Mouse (Mus musculus) ES-Bruce4 (cell line): ENCODE data around the gene Nceh1. TPM values are rescaled to one million over a fixed set of nuclear protein-coding genes. Genes with fewer than 3 reads are reported as not detected.

Source experiments
- H3K27ac ChIP-seq: 2 replicates; pipeline ENCODE4 v1.5.1; 2012; ENCODE audit warnings: low read length, inconsistent platforms; ENCODE audit not compliant: insufficient read depth
- H3K27me3 ChIP-seq: 2 replicates; pipeline ENCODE4 v1.6.1; 2012; ENCODE audit warnings: mild to moderate bottlenecking, low read length, inconsistent platforms; ENCODE audit not compliant: control insufficient read depth, poor library complexity, insufficient read depth, severe bottlenecking
- H3K36me3 ChIP-seq: 2 replicates; pipeline ENCODE4 v1.6.1; 2012; ENCODE audit warnings: inconsistent platforms, mild to moderate bottlenecking, low read length, moderate library complexity; ENCODE audit not compliant: control insufficient read depth, poor library complexity, insufficient read depth, severe bottlenecking
- H3K4me1 ChIP-seq: one replicate; pipeline ENCODE4 v1.8.1; 2011; ENCODE audit warnings: low read length; ENCODE audit not compliant: control insufficient read depth, insufficient read depth
- H3K4me3 ChIP-seq: 2 replicates; pipeline ENCODE4 v1.5.1; 2011; ENCODE audit warnings: low read depth, mild to moderate bottlenecking, low read length
- H3K9ac ChIP-seq: 2 replicates; pipeline ENCODE4 v1.6.1; 2012; ENCODE audit warnings: low read depth, mild to moderate bottlenecking, inconsistent platforms; ENCODE audit not compliant: poor library complexity, severe bottlenecking
- H3K9me3 ChIP-seq: replicated peaks from 2 replicates; pipeline ENCODE4 v1.6.1; 2012; ENCODE audit warnings: mild to moderate bottlenecking, low read length, inconsistent platforms; ENCODE audit not compliant: control insufficient read depth, poor library complexity, insufficient read depth, severe bottlenecking
- CTCF ChIP-seq: IDR thresholded peaks from one replicate; pipeline ENCODE4 v1.8.1; 2011; ENCODE audit warnings: low read depth, low read length
- EP300 ChIP-seq: IDR thresholded peaks from 2 replicates; pipeline ENCODE4 v1.6.1; 2011; ENCODE audit warnings: low read depth, low read length; ENCODE audit not compliant: insufficient read depth
- POLR2A ChIP-seq: IDR thresholded peaks from one replicate; pipeline ENCODE4 v1.8.1; 2011; ENCODE audit warnings: low read length; ENCODE audit not compliant: insufficient read depth
- polyA plus RNA-seq: library from polyadenylated mRNA; stranded (reverse); fragments of >200 nt; gene quantifications from 2 replicates; pipeline ENCODE4 v1.2.4, GENCODE M21; 2011; ENCODE audit warnings: low read depth; ENCODE audit not compliant: missing spikeins, insufficient read depth, insufficient read length

Nceh1 gene
- polyA plus RNA-seq, 1 experiment, result 12.9 TPM

GRCm38 (mm10) chr3:27241864-27242263 is 59.1 kb downstream of the Nceh1 start:
- no peak overlapping the region for H3K4me3 ChIP-seq
- no peaks in the 10 kb centered on the region for H3K4me1 ChIP-seq
- no peaks in the 10 kb centered on the region for H3K27me3 ChIP-seq
- H3K9me3 ChIP-seq, result no peaks in the 10 kb centered on the region; the same call in 1 of the 2 replicates
- no peak overlapping the region for H3K27ac ChIP-seq
- no peak overlapping the region for H3K9ac ChIP-seq
- no peaks in the 10 kb centered on the region for H3K36me3 ChIP-seq
- TF ChIP-seq CTCF (no peak), POLR2A (no peak), EP300 (no peak)

- Histone ChIP-seq H3K9ac (no peak overlapping the region), H3K36me3 (no peaks in the 10 kb centered on the region), H3K27ac (no peak overlapping the region), H3K9me3 (no peaks in the 10 kb centered on the region; the same call in 1 of the 2 replicates), H3K27me3 (no peaks in the 10 kb centered on the region), H3K4me3 (no peak overlapping the region), H3K4me1 (no peaks in the 10 kb centered on the region)
- TF ChIP-seq EP300, result no peak
- TF ChIP-seq CTCF, result no peak
- no peak for TF ChIP-seq POLR2A
These were observed 63.4 kb downstream of the Nceh1 start for GRCm38 (mm10) chr3:27246166-27246565.

GRCm38 (mm10) chr3:27247785-27248184 is 65.0 kb downstream of the Nceh1 start:
- Histone ChIP-seq H3K27me3 (no peaks in the 10 kb centered on the region), H3K36me3 (no peaks in the 10 kb centered on the region), H3K9me3 (no peaks in the 10 kb centered on the region; the same call in 1 of the 2 replicates), H3K4me3 (no peak overlapping the region), H3K4me1 (no peaks in the 10 kb centered on the region), H3K27ac (no peak overlapping the region), H3K9ac (no peak overlapping the region)
- TF ChIP-seq CTCF (no peak), EP300 (no peak), POLR2A (no peak)

GRCm38 (mm10) chr3:27249030-27249429 is 66.3 kb downstream of the Nceh1 start:
- H3K36me3 ChIP-seq, result no peaks in the 10 kb centered on the region
- H3K27ac ChIP-seq, result no peak overlapping the region
- H3K4me1 ChIP-seq, result no peaks in the 10 kb centered on the region
- H3K9ac ChIP-seq, result no peak overlapping the region
- TF ChIP-seq POLR2A, result no peak
- H3K4me3 ChIP-seq, result no peak overlapping the region
- H3K9me3 ChIP-seq, result no peaks in the 10 kb centered on the region; the same call in 1 of the 2 replicates
- no peaks in the 10 kb centered on the region for H3K27me3 ChIP-seq

- no peaks in the 10 kb centered on the region for H3K9me3 ChIP-seq
- no peak for TF ChIP-seq EP300
- no peak for TF ChIP-seq POLR2A
- peak; percentile 27 for TF ChIP-seq CTCF
- H3K36me3 ChIP-seq, result no peaks in the 10 kb centered on the region
- no peak overlapping the region for H3K27ac ChIP-seq
- no peak overlapping the region for H3K4me3 ChIP-seq
- H3K9ac ChIP-seq, result no peak overlapping the region
- no peaks in the 10 kb centered on the region for H3K4me1 ChIP-seq
- no peaks in the 10 kb centered on the region for H3K27me3 ChIP-seq
These were observed 68.2 kb downstream of the Nceh1 start for GRCm38 (mm10) chr3:27250936-27251335.

GRCm38 (mm10) chr3:27258461-27258860 is 75.7 kb downstream of the Nceh1 start:
- H3K27me3 ChIP-seq, result no peaks in the 10 kb centered on the region
- no peak overlapping the region for H3K4me3 ChIP-seq
- H3K9me3 ChIP-seq, result no peaks in the 10 kb centered on the region
- no peak overlapping the region for H3K9ac ChIP-seq
- H3K27ac ChIP-seq, result no peak overlapping the region
- no peak for TF ChIP-seq CTCF
- no peak for TF ChIP-seq EP300
- TF ChIP-seq POLR2A, result no peak
- no peaks in the 10 kb centered on the region for H3K4me1 ChIP-seq
- H3K36me3 ChIP-seq, result no peaks in the 10 kb centered on the region
